Mouse (Mus musculus): ENCODE results near the gene Gemin6. TPM values are rescaled to one million over a fixed set of nuclear protein-coding genes. Genes with fewer than 3 reads are reported as not detected.
"Not testable (repeated sequence)": the region's sequence is repeated elsewhere in the genome, so short reads cannot be mapped to it uniquely, and the experiment has no call there.

Gemin6 gene
- 26.7 and 39.8 TPM in 2 replicates for total RNA-seq (2017)

GRCm38 (mm10) chr17:80224326-80225116, at the start of gene Gemin6:
TSS of gene Gemin6 (plus strand) at chr17:80224441.
- ATAC-seq (replicated peaks in 1 of 2; ENCODE audit: insufficient read depth in 1 of 2, low FRiP score in 2 of 2, low TSS enrichment in 1 of 2, low read depth in 1 of 2, poor library complexity in 2 of 2, severe bottlenecking in 2 of 2): peak; percentile 98 to 99

GRCm38 (mm10) chr17:80174699-80175385, 49.4 kb upstream of the Gemin6 start:
- peak; percentile 17 to 23; a peak in 1 of 4 replicates for ATAC-seq (replicated peaks in 1 of 2; ENCODE audit: insufficient read depth in 1 of 2, low FRiP score in 2 of 2, low TSS enrichment in 1 of 2, low read depth in 1 of 2, poor library complexity in 2 of 2, severe bottlenecking in 2 of 2)

- ATAC-seq (replicated peaks in 1 of 2; ENCODE audit: insufficient read depth in 1 of 2, low FRiP score in 2 of 2, low TSS enrichment in 1 of 2, low read depth in 1 of 2, poor library complexity in 2 of 2, severe bottlenecking in 2 of 2): peak in 1 of 2 experiments; percentile 15; a peak in 1 of 4 replicates
Observed at GRCm38 (mm10) chr17:80175386-80175739, 48.9 kb upstream of the Gemin6 start.

DNA sequence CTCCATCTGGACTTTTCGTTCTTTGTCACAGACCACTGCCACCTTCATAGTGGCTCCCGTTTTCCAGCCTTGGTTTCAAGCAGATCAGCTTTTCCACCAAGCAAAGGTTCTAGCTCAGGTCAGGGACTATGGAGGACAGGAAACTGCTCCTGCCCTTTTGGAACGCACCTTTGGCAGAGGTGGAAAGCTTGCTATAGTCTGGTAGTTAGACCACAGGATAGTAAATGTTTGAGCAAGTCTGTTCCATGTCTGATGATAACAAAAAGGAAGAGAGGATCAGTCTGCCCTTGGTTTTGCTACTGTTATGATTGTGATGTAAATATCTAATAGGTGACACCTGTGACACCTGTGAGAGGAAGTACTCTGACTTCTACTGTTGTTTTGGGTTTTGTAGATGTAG, 48.3 kb upstream of the Gemin6 start:
- ATAC-seq (replicated peaks in 1 of 2; ENCODE audit: insufficient read depth in 1 of 2, low FRiP score in 2 of 2, low TSS enrichment in 1 of 2, low read depth in 1 of 2, poor library complexity in 2 of 2, severe bottlenecking in 2 of 2): no peak

GRCm38 (mm10) chr17:80178846-80179245, 45.4 kb upstream of the Gemin6 start:
- ATAC-seq (replicated peaks in 1 of 2; ENCODE audit: insufficient read depth in 1 of 2, low FRiP score in 2 of 2, low TSS enrichment in 1 of 2, low read depth in 1 of 2, poor library complexity in 2 of 2, severe bottlenecking in 2 of 2): not testable (repeated sequence)

GRCm38 (mm10) chr17:80179959-80180358, 44.3 kb upstream of the Gemin6 start:
- ATAC-seq (replicated peaks in 1 of 2; ENCODE audit: insufficient read depth in 1 of 2, low FRiP score in 2 of 2, low TSS enrichment in 1 of 2, low read depth in 1 of 2, poor library complexity in 2 of 2, severe bottlenecking in 2 of 2): peak; percentile 75 to 89; a peak in 3 of 4 replicates

- ATAC-seq (replicated peaks in 1 of 2; ENCODE audit: insufficient read depth in 1 of 2, low FRiP score in 2 of 2, low TSS enrichment in 1 of 2, low read depth in 1 of 2, poor library complexity in 2 of 2, severe bottlenecking in 2 of 2): no peak
Observed at GRCm38 (mm10) chr17:80180468-80180867, 43.8 kb upstream of the Gemin6 start.

GRCm38 (mm10) chr17:80183615-80184014, 40.6 kb upstream of the Gemin6 start:
- no peak for ATAC-seq (replicated peaks in 1 of 2; ENCODE audit: insufficient read depth in 1 of 2, low FRiP score in 2 of 2, low TSS enrichment in 1 of 2, low read depth in 1 of 2, poor library complexity in 2 of 2, severe bottlenecking in 2 of 2)

- peak; percentile 21 to 27; a peak in 2 of 4 replicates for ATAC-seq (replicated peaks in 1 of 2; ENCODE audit: insufficient read depth in 1 of 2, low FRiP score in 2 of 2, low TSS enrichment in 1 of 2, low read depth in 1 of 2, poor library complexity in 2 of 2, severe bottlenecking in 2 of 2)
Observed at GRCm38 (mm10) chr17:80193075-80193474, 31.2 kb upstream of the Gemin6 start.

DNA sequence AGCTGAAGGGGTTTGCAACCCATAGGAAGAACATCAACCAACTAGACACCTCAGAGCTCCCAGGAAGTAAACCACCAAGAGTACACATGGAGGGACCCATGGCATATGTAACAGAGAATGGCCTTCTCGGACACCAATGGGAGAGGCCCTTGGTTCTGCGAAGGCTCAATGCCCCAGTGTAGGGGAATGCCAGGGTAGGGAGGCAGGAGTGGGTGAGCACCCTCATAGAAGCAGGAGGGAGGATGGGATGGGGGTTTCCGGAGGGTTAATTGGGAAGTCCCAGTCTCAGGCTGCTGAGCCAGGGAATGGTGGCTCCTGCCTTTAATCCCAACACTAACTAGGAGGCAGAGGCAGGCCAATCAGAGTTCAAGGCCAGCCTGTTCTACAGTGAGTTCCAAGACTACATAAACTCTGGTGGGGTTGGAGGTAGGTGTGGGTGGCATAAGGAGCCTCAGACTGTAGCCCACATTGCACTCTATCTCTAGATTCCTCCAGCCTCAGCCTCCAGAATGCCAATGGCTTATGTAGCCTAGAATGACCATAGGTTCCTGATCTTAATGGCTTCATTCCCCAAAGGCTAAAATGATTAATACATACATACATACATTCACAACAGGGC, 25.0 kb upstream of the Gemin6 start:
- 0 out of 4 replicates have a peak, but pooled peaks of 1 of the 2 experiments have one; percentile 27 for ATAC-seq (replicated peaks in 1 of 2; ENCODE audit: insufficient read depth in 1 of 2, low FRiP score in 2 of 2, low TSS enrichment in 1 of 2, low read depth in 1 of 2, poor library complexity in 2 of 2, severe bottlenecking in 2 of 2)

GRCm38 (mm10) chr17:80205657-80206056, 18.6 kb upstream of the Gemin6 start:
- ATAC-seq (replicated peaks in 1 of 2; ENCODE audit: insufficient read depth in 1 of 2, low FRiP score in 2 of 2, low TSS enrichment in 1 of 2, low read depth in 1 of 2, poor library complexity in 2 of 2, severe bottlenecking in 2 of 2): no peak

GRCm38 (mm10) chr17:80206301-80206670, 18.0 kb upstream of the Gemin6 start:
- peak in 1 of 2 experiments; percentile 16; a peak in 2 of 4 replicates for ATAC-seq (replicated peaks in 1 of 2; ENCODE audit: insufficient read depth in 1 of 2, low FRiP score in 2 of 2, low TSS enrichment in 1 of 2, low read depth in 1 of 2, poor library complexity in 2 of 2, severe bottlenecking in 2 of 2)

GRCm38 (mm10) chr17:80206671-80207581, 17.3 kb upstream of the Gemin6 start, which contains the start of the genes Srsf7 and Ttc39d:
TSS of gene Srsf7 (minus strand) at chr17:80207307.
TSS of gene Ttc39d (plus strand) at chr17:80207460.
- ATAC-seq (replicated peaks in 1 of 2; ENCODE audit: insufficient read depth in 1 of 2, low FRiP score in 2 of 2, low TSS enrichment in 1 of 2, low read depth in 1 of 2, poor library complexity in 2 of 2, severe bottlenecking in 2 of 2): peak; percentile 88 to 90

GRCm38 (mm10) chr17:80213998-80214397, 10.2 kb upstream of the Gemin6 start:
- ATAC-seq (replicated peaks in 1 of 2; ENCODE audit: insufficient read depth in 1 of 2, low FRiP score in 2 of 2, low TSS enrichment in 1 of 2, low read depth in 1 of 2, poor library complexity in 2 of 2, severe bottlenecking in 2 of 2): not testable (repeated sequence)

DNA sequence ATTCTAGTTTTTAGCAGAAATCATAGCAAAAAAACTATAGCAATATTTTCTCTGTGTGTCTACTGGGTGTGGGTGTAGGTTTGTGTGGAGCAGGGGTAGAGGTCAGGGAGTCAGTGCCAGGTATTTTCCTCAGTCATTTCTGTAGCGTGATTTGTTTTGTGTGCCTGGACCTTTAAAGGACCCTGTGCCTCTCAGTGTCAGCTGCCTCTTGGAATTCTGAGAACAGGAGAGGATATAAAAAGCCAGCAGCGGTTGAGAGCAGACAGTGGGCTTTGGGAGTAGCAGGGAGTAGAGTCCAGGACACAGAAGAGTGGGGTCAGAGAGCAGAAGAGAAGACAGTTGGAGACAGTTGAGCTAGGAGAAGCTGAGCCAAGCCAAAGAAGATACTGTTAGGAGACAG, 4.1 kb upstream of the Gemin6 start:
- ATAC-seq (replicated peaks in 1 of 2; ENCODE audit: insufficient read depth in 1 of 2, low FRiP score in 2 of 2, low TSS enrichment in 1 of 2, low read depth in 1 of 2, poor library complexity in 2 of 2, severe bottlenecking in 2 of 2): no peak

GRCm38 (mm10) chr17:80221202-80221601, 3.0 kb upstream of the Gemin6 start:
- no peak for ATAC-seq (replicated peaks in 1 of 2; ENCODE audit: insufficient read depth in 1 of 2, low FRiP score in 2 of 2, low TSS enrichment in 1 of 2, low read depth in 1 of 2, poor library complexity in 2 of 2, severe bottlenecking in 2 of 2)
